Mouse (Mus musculus): ENCODE data around the gene Mycl.
"Not testable (repeated sequence)": the region's sequence is repeated elsewhere in the genome, so short reads cannot be mapped to it uniquely, and the experiment has no call there.

The Mycl gene

DNA sequence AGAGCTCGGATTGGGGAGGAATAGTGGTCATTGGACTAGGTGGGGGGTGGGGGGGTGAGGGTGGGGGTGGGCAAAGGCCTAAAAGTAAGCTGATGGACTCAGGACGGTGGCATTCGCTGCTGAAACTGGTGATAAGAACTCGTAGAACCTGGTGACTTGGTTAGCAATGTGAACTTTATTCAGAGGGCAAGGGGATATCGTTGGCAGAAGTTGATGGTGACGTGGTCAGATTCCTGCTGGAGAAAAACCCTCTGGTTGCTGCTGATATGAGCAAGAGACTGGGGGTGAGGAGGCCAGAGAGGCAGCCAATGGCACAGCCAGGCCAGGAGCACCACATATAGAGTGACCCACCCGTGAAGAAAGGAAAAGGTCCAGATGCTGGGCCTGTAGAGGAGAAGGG, 14.2 kb upstream of the Mycl start:
- no peak for DNase-seq (ENCODE audit: low spot score)

GRCm38 (mm10) chr4:122981930-122982329, 13.5 kb upstream of the Mycl start:
- no peak for DNase-seq (ENCODE audit: low spot score)

- DNase-seq (ENCODE audit: low spot score): no peak
These were observed 12.9 kb upstream of the Mycl start for GRCm38 (mm10) chr4:122982537-122982936.

DNA sequence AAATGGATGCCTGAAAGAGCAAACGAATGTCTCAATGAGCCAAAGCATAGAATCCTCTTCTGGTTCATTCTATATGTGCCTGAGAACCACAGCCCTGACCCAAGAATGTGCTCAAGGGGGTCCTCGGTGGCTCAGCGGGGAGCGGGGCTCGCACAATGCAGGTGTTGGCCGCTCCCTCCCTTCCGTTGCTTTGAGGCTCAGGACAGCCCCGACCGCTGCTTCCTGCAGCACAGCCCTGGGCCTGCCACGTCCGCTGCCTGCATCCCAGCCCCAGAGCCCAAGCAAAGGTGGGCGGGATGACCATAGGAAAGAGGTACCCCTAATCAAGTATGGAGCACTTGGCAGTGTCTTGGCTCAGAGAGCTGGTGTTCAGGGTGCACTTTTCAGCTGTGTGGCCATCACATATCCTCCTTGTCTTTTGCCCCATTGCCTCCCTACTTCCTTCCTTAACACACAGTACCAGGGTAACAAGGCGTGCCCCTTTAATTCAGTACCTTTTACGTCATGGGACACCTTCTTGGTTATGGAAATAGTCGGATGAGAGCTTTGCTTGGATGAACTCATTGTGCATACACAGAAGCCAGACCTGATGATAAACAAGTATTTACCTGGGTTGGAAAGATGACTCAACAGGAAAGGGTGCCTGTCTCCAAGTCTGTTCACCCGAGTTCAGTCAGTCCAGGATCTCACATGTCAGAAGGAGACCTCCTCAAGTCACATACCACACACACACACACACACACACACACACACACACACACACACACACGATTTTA, 11.8 kb upstream of the Mycl start:
- DNase-seq (ENCODE audit: low spot score): no peak

DNA sequence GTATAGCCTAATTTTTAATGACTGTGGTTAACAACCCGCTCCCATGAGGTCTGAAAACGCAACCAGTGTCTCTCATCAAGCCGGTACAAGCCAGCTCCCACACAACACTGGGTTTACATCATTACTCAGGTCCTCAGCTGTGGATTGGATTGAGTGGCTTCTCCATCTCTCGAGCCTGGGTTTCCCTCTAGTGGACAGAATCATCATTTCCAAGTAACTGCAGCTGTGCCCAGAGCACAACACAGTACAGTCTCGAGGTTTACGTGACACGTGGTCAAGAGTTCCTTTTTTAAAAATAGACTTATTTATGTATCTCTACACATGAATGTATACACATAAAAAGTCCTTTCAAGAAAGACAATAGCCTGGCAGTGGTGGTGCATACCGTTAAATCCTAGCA, 10.3 kb upstream of the Mycl start:
- DNase-seq (ENCODE audit: low spot score): no peak

- DNase-seq (ENCODE audit: low spot score): no peak
These were observed 8.0 kb upstream of the Mycl start for GRCm38 (mm10) chr4:122987421-122987820.

DNA sequence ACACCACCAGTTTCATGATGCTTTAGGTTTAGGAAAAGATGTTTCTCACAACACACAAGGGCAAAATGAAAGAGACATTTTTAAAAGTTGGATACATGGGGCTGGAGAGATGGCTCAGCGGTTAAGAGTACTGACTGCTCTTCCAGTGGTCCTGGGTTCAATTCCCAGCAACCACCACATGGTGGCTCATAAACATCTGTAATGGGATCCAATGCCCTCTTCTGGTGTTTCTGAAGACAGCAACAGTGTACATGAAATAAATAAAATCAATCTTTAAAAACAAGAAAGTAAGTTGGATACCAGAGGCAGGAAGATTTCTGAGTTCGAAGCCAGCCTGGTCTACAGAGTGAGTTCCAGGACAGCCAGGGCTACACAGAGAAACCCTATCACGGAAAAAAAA, 7.4 kb upstream of the Mycl start:
- not testable (repeated sequence) for DNase-seq (ENCODE audit: low spot score)

DNA sequence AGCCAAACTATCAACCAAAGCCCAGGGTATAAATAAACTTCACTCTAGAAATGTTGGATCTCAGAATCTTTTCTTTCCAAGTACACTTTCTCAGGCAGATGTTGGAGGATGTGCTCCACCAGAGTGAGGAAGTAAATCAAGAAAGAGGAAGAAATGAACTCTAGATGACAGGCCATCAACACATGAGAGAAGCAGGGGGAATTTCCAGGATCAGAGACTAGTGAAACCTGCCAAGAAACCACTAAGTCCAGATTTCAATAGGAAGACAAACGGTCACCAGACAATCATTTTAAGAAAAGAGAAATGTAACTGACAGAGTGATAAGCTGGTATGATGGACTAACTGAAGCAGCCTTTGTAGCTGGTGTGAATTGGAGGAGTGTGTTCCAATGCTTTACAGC, 4.3 kb upstream of the Mycl start:
- no peak for DNase-seq (ENCODE audit: low spot score)

DNA sequence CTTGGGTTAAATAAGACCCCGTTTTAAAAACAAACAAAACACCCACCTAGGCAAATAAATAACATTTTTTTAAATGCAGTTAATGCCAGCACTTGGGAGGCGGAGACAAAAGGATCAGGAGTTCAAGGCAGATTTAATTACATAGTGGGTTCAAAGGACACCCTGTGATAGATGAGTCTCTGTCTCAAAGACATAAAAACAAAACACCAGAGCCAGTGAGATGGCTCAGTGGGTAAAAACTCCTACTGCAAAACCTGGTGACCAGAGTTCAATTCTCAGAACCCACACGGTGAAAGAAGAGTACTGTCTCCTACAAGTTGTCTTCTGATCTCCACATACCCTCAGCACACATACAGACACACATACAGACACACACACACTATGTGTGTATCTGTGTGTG, 3.2 kb upstream of the Mycl start:
- DNase-seq (ENCODE audit: low spot score): no peak

DNA sequence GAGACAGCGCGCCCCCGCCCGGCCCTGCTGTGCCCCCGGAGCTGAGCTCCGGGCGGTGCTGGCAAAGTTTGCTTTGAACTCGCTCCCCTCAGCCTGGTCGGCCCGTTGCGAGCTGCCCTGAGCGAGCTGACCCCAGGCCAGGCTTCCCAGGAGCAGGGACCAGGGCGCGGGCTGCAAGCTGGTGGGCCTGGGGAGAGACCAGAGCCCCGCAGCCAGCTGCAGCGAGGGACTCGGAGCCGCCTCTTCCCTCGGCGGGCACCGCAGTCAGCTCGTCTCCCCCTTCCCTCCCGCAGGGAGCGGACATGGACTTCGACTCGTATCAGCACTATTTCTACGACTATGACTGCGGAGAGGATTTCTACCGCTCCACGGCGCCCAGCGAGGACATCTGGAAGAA, 767 bp downstream of the Mycl start:
- DNase-seq (ENCODE audit: low spot score): no peak

DNA sequence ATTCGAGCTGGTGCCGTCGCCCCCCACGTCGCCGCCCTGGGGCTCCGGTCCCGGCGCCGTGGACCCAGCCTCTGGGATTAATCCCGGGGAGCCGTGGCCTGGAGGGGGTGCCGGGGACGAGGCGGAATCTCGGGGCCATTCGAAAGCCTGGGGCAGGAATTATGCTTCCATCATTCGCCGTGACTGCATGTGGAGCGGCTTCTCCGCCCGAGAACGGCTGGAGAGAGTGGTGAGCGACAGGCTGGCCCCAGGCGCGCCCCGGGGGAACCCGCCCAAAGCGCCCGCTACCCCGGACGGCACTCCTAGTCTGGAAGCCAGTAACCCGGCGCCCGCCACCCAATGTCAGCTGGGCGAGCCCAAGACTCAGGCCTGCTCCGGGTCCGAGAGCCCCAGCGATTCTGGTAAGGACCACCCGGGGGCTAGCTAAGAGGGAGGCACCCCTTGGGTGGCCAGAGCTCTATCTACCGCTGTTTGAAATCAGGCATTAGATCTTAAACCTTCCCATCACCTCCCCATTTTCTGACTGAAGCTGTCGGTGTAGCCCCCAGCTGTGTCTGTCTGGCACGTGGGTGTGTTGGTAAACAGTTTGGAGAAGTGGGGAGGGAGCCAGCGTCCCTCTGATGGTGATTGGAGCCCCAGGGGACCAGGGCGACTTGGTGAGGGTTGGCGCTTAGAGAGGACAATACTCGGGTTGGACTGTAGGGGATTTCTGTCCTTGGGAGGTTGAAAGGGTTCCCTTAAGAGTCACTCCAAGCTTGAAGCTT, 1.3 kb downstream of the Mycl start:
- no peak for DNase-seq (ENCODE audit: low spot score)

- DNase-seq (ENCODE audit: low spot score): no peak
These were observed 3.2 kb downstream of the Mycl start for GRCm38 (mm10) chr4:122998537-122999262.

- DNase-seq (ENCODE audit: low spot score): no peak
These were observed 3.8 kb downstream of the Mycl start for GRCm38 (mm10) chr4:122999263-122999691.

DNA sequence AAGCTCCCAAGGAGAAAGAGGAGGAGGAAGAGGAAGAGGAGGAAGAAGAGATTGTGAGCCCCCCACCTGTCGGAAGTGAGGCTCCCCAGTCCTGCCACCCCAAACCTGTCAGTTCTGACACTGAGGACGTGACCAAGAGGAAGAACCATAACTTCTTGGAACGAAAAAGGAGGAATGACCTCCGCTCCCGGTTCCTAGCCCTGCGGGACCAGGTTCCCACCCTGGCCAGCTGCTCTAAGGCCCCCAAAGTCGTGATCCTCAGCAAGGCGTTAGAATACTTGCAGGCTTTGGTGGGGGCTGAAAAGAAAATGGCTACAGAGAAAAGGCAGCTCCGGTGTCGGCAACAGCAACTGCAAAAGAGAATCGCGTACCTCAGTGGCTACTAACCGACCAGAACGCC, 4.7 kb downstream of the Mycl start:
- no peak for DNase-seq (ENCODE audit: low spot score)

DNA sequence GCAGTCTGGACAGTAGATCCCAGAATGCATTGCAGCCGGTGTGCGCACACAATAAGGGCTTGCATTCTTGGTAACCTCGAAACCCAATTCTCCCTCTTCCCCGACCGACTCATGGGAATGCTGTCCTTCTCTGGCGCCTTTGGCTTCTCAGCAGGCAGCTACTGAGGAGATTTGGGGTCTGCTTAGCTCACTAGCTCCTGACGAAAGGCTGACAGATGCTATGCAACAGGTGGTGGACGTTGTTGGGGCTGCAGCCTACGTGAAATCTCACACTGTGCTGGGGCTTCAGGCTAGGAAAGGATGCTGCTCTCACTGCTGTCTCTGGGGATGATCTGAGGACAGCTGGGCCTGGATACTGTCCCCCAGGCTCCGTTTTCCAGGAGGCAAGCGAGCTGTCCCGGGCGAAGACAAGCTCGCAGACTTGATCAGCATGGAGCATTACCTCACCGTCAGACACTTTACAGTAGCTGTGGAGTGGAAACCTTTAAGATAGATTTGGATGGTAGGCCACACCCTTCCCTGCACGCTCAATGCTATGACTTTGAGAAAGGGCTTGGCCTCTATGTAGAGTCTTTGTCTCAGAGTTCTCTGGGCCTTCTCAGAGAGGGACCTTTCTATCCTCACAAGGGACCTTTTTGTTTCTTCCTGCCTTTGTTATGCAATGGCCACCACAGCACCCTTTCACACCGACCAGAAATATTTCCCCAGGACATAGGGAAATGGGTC, 5.3 kb downstream of the Mycl start:
- DNase-seq (ENCODE audit: low spot score): no peak

DNA sequence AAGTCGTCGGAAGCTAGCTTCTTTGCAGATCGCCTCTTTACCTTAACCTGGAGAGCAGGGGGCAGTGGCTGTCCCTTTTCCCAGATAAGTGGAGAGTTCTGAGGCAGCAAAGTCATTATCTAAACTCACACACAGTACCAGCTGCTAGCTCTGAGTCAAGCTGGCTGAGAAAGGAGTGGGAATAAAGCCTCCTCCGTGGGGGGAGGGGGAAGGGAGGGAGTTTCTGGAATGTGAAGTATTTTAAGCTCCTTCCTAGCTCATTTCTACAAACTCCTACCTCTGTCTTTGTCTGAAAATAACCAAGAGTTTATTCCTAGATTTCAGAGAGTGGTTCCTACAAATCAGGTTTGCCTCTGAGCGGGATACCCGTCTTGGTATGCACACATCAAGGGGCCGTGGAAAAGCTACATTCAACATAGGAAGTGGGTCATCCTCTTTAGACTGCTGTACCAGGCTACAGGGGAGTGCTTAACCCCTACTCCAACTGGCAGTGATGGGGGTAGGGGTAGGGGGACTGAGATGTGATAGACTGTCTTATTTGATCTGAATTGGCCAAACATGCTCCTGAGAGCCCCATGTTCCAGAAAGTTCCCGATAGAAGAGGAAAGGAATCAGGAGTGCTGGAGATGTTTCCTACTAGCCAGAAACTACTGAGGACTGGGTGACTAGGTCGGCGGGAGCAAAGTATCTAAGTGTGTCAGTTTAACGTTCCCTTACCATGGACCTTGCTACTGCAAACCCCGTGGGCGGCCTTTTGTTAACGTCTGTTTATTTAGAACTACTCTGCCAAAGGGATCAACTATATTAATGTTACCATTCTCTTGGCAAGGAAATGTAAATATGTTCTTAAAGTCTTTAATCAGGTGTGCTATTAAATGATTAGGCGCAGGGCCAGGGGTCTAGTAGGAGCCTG, 9.9 kb downstream of the Mycl start:
- no peak for DNase-seq (ENCODE audit: low spot score)

DNA sequence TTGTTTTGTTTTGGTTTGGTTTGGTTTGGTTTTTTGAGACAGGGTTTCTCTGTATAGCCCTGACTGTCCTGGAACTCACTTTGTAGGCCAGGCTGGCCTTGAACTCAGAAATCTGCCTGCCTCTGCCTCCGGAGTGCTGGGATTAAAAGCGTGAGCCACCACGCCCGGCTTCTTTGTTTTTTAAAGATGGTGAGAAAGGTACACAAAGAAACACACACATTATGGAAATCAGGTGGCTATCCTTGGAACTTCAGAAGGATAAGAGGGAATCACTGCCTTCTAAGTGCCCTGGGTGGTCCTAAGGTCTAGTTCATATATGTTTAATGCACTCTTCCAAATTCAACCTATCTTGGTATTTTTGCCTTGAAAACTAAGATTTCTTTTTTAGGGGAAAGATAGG, 17.0 kb downstream of the Mycl start:
- not testable (repeated sequence) for DNase-seq (ENCODE audit: low spot score)

DNA sequence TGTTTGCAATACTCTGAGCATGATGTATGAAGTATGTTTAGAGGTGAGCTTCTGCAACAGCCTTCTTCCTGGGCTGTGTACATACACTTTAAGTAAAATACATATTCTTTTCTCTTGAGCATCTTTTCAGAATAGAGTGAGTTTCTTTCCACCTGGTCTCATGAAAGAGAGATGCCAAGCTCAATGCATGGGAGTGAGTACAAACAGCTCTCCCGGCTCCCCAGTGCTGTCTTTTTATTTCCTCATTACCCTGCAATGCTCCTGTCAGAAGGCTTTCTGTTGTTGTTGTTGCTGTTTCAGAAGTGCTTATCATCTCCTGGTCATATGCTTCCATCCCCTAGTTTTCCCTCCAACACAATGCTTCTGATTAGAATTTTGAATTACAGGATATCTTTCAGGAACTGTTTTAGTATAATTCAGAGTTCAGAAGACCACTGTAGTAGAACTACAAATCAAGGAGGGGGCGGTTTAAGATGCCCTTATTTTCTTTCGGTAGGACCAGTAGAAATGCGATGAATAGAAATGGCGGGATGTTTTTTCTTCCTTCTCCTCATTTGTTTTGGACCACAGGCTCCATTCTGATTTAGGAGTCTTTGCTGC, 18.0 kb downstream of the Mycl start:
- DNase-seq (ENCODE audit: low spot score): no peak

DNA sequence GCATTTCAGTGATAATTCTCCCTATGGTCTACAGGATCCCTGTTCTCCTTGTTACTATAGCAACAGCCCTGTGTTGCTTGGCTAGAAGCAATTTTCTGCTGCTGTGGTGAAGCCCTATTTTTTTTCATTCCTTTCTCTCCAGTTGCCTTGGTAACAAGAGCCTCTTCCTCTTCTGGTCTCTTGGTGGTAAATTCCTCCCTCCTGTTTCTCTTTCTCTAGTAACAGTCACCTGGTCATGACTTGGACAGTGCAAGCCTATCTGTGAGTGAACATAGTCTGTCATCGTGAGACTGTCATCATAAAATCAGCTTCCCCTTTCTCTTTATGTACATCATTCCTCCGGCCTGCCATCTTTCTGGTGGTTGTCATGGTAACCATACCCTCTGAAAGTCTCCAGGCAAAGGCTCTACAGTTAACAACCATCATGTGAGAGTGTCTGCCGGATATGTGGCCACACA, 18.5 kb downstream of the Mycl start:
- DNase-seq (ENCODE audit: low spot score): no peak

DNA sequence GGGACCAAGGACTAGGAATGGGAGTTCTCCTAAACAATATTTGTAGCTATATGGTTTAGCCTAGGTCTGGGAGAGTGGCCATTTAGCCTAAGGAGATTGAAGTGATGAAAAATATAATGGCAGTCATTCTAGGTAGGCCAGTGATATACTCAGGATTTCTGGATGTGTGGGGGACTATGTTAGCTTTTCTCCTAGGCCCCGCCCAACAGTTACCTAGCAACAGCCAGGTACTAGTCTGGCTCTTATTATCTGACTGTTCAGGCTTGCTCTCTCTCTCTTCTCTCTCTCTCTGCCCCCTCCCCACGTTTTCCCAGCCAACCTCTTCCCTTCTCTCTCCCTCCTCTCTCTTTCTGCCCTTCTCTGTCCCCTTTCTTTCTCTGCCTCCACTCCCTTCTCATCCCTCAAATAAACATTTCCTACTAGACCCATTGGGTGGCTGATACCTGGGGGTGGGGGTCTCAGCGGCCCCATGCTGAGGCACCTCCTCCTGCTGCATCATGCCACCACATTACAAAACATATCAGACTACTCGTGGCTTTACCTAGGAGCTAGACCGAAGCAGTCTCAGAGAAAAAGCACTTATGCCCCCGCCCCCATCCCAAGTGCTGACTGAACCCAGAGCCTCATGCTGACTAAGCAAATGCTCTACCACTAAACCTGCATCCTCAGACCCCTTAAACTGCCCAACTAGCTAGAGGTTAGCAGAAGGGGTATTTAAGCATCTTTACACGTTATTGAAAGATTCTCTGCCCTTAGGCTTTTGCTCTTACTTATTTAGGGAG, 19.2 kb downstream of the Mycl start:
- no peak for DNase-seq (ENCODE audit: low spot score)
